Mouse (Mus musculus) granulocyte monocyte progenitor cell, adult 5-6 weeks (primary cell): ENCODE measurements at regions not wholly inside any gene's neighbourhood (a gene's known extent, or its start where the extent isn't known, plus 50 kb on each side); places are given as distances from the start of the nearest gene placed in this dataset.
"Not testable (repeated sequence)": the region's sequence is repeated elsewhere in the genome, so short reads cannot be mapped to it uniquely, and the experiment has no call there.

Experiments
- ATAC-seq: replicated peaks from 2 replicates; pipeline ENCODE4 v1.8.0; 2016; ENCODE audit warnings: mild to moderate bottlenecking, moderate TSS enrichment, inconsistent platforms; ENCODE audit not compliant: poor library complexity, severe bottlenecking

- no peak for ATAC-seq
Measured at GRCm38 (mm10) chr1:157048996-157049395, 59.5 kb downstream of the Tex35 start.

GRCm38 (mm10) chr1:157048201-157048923 lies 60.1 kb downstream of the Tex35 start:
- peak; percentile 67 for ATAC-seq

GRCm38 (mm10) chr1:157047751-157048200 lies 60.7 kb downstream of the Tex35 start:
- no peak for ATAC-seq

- ATAC-seq: 0 out of 2 replicates have a peak, but pooled peaks have one; percentile 10
Measured at GRCm38 (mm10) chr1:157046760-157047182, 61.7 kb downstream of the Tex35 start.

- ATAC-seq: no peak
Measured at GRCm38 (mm10) chr1:157039836-157040196, 68.7 kb downstream of the Tex35 start.

GRCm38 (mm10) chr1:157039016-157039835 lies 69.3 kb downstream of the Tex35 start:
- ATAC-seq: peak; percentile 87

GRCm38 (mm10) chr1:157038111-157039008 lies 70.1 kb downstream of the Tex35 start:
- ATAC-seq: peak; percentile 59

GRCm38 (mm10) chr1:157037246-157037991 lies 71.1 kb downstream of the Tex35 start:
- no peak for ATAC-seq

GRCm38 (mm10) chr1:157036779-157037178 lies 71.7 kb downstream of the Tex35 start:
- ATAC-seq: no peak

- not testable (repeated sequence) for ATAC-seq
Measured at GRCm38 (mm10) chr1:157035221-157035620, 73.3 kb downstream of the Tex35 start.

GRCm38 (mm10) chr1:157028682-157029081 lies 79.8 kb downstream of the Tex35 start:
- ATAC-seq: no peak

GRCm38 (mm10) chr1:157027681-157028080 lies 80.8 kb downstream of the Tex35 start:
- ATAC-seq: no peak; the same call in 1 of the 2 replicates

- no peak for ATAC-seq
Measured at GRCm38 (mm10) chr1:157023462-157023861, 84.0 kb upstream of the Ralgps2 start.

GRCm38 (mm10) chr1:157022456-157023435 lies 83.3 kb upstream of the Ralgps2 start:
- no peak for ATAC-seq

- ATAC-seq: peak; percentile 46
Measured at GRCm38 (mm10) chr1:157019892-157020291, 80.5 kb upstream of the Ralgps2 start.

- no peak for ATAC-seq
Measured at GRCm38 (mm10) chr1:157018726-157019125, 79.3 kb upstream of the Ralgps2 start.

GRCm38 (mm10) chr1:157017198-157017994 lies 78.0 kb upstream of the Ralgps2 start:
- peak; percentile 84 for ATAC-seq

- ATAC-seq: peak; percentile 55
Measured at GRCm38 (mm10) chr1:157016625-157017024, 77.2 kb upstream of the Ralgps2 start.
